Mouse (Mus musculus) mouse trophoblast stem cell (cell line): ENCODE measurements around the gene Esrrg.

Source experiments
- in situ Hi-C, 2 experiments: fragments of 300-500 bp; cut with MseI, MboI; formaldehyde crosslinking; loops; 2 replicates in 1 of 2; 3 replicates in 1 of 2; pipeline ENCODE4 v1.15.1; 2025

Esrrg gene

GRCm38 (mm10) chr1:187706046-187706445 is 97.5 kb downstream of the Esrrg start:
- in situ Hi-C loops = no loop called here

- in situ Hi-C loops = no loop called here
Measured at GRCm38 (mm10) chr1:187707176-187707575, 98.6 kb downstream of the Esrrg start.

- in situ Hi-C loops = no loop called here
Measured at GRCm38 (mm10) chr1:187710434-187710948, 101.9 kb downstream of the Esrrg start.

GRCm38 (mm10) chr1:187721035-187721434 is 112.4 kb downstream of the Esrrg start:
- in situ Hi-C loops = no loop called here

- in situ Hi-C loops = no loop called here
Measured at GRCm38 (mm10) chr1:187722016-187722415, 113.4 kb downstream of the Esrrg start.

GRCm38 (mm10) chr1:187724651-187725050 is 116.1 kb downstream of the Esrrg start:
- in situ Hi-C loops = no loop called here

GRCm38 (mm10) chr1:187725351-187725750 is 116.8 kb downstream of the Esrrg start:
- in situ Hi-C loops = no loop called here

GRCm38 (mm10) chr1:187731171-187731570 is 122.6 kb downstream of the Esrrg start:
- in situ Hi-C loops = no loop called here

- in situ Hi-C loops = no loop called here
Measured at GRCm38 (mm10) chr1:187736507-187736906, 127.9 kb downstream of the Esrrg start.

GRCm38 (mm10) chr1:187737296-187737695 is 128.7 kb downstream of the Esrrg start:
- in situ Hi-C loops = no loop called here

GRCm38 (mm10) chr1:187740531-187740930 is 131.9 kb downstream of the Esrrg start:
- in situ Hi-C loops = no loop called here

- in situ Hi-C loops = no loop called here
Measured at GRCm38 (mm10) chr1:187741306-187741705, 132.7 kb downstream of the Esrrg start.

- in situ Hi-C loops = no loop called here
Measured at GRCm38 (mm10) chr1:187742071-187742470, 133.5 kb downstream of the Esrrg start.

GRCm38 (mm10) chr1:187749294-187749693 is 140.7 kb downstream of the Esrrg start:
- in situ Hi-C loops = no loop called here

- in situ Hi-C loops = no loop called here
Measured at GRCm38 (mm10) chr1:187749931-187750330, 141.3 kb downstream of the Esrrg start.

GRCm38 (mm10) chr1:187755528-187755927 is 146.9 kb downstream of the Esrrg start:
- in situ Hi-C loops = no loop called here

- in situ Hi-C loops = no loop called here
Measured at GRCm38 (mm10) chr1:187757981-187758380, 149.4 kb downstream of the Esrrg start.

- in situ Hi-C loops = no loop called here
Measured at GRCm38 (mm10) chr1:187758546-187758945, 150.0 kb downstream of the Esrrg start.

- in situ Hi-C loops = no loop called here
Measured at GRCm38 (mm10) chr1:187759536-187759935, 150.9 kb downstream of the Esrrg start.

- in situ Hi-C loops = no loop called here
Measured at GRCm38 (mm10) chr1:187762641-187763450, 154.3 kb downstream of the Esrrg start.

GRCm38 (mm10) chr1:187763451-187763755 is 154.8 kb downstream of the Esrrg start:
- in situ Hi-C loops = no loop called here

- in situ Hi-C loops = no loop called here
Measured at GRCm38 (mm10) chr1:187763821-187764220, 155.2 kb downstream of the Esrrg start.

GRCm38 (mm10) chr1:187765577-187765976 is 157.0 kb downstream of the Esrrg start:
- in situ Hi-C loops = no loop called here

GRCm38 (mm10) chr1:187767355-187767754 is 158.8 kb downstream of the Esrrg start:
- in situ Hi-C loops = no loop called here
